Mouse (Mus musculus): ENCODE data around the gene Ddx28. TPM values are rescaled to one million over a fixed set of nuclear protein-coding genes. Genes with fewer than 3 reads are reported as not detected.

The Ddx28 gene
- total RNA-seq (2021), result 10 to 100 TPM; 14.3 to 15.4 TPM
- long read RNA-seq, transcript Ddx28-201 (1 exons, 2,262 nt), result major isoform, 19 of 19 reads
- long read RNA-seq, partial matches to known transcripts, result 0 of 19 reads
- long read RNA-seq, other reads (novel, unspliced or antisense), result 0 of 19 reads

DNA sequence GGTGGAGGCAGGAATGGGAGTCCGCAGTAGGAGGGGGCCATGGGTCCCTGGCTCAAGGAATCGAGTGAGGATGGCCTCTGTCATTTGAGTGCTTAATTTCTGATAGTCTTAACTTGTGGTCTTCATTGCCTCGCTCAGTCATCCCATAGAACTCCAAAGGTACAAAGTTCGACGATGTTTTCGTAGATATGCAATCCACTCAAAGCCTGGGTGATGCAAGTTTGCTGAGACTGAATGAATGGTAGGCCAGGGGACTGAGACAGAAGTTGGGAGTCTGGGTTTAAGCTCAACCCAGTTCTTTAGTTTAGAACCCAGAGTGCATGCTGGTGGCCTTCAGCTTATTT lies at the start of gene Ddx28:
Ddx28 (minus strand) TSS at position 240 of the 344 bp plus-strand sequence.
- DNase-seq (ENCODE audit: low spot score in 2 of 2), result no peak

GRCm38 (mm10) chr8:106060521-106060920 lies 48.8 kb upstream of the Ddx28 start:
- no peak for DNase-seq (ENCODE audit: low spot score in 2 of 2)

DNA sequence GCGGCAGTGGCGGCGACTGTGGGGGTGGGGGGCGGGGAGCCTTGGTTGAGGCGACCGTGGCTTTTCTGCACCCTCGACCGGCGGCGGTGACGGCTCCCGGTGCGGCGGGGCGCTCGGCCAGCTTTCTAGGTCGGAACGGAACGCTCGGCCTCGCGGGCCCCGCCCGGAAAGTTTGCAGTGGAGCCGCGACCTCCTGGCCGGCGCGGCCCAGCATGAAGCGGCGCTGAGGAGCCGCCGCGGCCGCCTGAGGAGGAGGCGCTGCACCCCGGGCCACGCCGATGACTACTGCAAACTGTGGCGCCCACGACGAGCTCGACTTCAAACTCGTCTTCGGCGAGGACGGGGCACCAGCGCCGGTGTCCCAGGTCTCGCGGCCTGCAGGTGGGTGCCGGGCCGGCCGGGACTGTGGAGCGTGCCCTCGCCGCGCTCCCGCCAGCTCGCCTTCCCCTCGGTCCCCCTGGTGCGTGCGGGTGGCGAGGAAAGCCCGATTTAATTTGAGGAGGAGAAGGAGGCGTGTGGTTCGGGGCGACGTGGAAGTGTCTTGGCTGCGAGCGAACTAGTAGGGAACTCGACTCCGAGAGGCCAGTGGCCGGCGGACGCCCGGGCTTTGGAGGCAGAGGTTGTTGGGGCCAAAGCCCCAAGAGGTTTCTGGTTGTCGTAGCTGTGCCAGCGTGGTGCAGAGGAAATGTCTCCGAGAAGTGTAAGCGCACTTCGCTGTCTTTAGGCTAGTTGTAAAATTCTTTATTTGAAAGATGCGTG lies 48.1 kb upstream of the Ddx28 start:
- DNase-seq (ENCODE audit: low spot score in 2 of 2), result peak in 1 of 2 experiments; percentile 32

DNA sequence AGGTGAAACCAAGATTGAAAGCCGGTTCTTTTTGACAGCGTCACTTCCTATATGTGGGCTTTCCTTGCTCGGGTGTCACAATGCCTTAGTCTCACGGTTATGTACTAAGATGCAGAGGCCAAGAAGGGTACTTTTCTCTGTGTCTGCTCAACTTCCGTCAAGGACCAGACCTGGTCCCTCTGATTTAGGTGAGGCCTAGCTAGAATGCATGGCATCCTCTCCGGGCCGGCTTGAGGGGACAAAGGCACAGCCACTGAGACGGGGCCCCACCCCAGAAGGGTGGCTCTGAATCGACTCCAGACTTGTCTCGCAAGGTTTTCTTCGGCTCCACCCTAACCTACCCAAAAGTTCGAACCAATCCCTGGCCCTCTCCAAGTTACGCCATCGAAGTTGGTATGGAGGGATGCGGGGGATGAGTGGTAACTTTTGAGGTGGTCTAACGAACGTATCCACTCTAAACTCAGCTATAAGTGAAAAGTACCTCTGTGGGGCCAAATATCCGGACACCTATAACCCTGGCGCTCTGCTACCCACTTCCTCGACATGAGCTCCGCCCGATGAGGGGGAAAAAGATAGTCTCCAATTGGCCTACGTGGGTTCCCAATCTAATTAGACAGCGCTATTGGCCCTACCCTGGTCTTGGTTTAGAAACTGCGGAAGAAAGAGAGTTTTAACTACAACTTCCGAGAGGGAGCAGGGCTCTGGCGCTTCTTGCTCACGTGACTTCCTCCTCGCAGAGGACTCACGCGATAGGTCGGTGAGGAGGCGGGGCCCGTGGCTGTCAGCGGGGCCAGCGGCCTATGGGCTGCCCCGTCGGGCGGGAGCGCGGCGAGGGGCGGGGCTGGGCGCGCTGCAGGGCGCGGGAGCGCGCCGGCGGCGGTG lies 47.3 kb upstream of the Ddx28 start, which contains the start of gene Nfatc3:
Nfatc3 (plus strand) TSS at position 110 of the 882 bp plus-strand sequence.
- DNase-seq (ENCODE audit: low spot score in 2 of 2), result peak; percentile 95 to 96

GRCm38 (mm10) chr8:106056455-106056982 lies 44.8 kb upstream of the Ddx28 start:
- no peak for DNase-seq (ENCODE audit: low spot score in 2 of 2)

- DNase-seq (ENCODE audit: low spot score in 2 of 2), result no peak
These were observed 43.4 kb upstream of the Ddx28 start for GRCm38 (mm10) chr8:106055038-106055437.

- DNase-seq (ENCODE audit: low spot score in 2 of 2), result no peak
These were observed 42.6 kb upstream of the Ddx28 start for GRCm38 (mm10) chr8:106054190-106054811.

DNA sequence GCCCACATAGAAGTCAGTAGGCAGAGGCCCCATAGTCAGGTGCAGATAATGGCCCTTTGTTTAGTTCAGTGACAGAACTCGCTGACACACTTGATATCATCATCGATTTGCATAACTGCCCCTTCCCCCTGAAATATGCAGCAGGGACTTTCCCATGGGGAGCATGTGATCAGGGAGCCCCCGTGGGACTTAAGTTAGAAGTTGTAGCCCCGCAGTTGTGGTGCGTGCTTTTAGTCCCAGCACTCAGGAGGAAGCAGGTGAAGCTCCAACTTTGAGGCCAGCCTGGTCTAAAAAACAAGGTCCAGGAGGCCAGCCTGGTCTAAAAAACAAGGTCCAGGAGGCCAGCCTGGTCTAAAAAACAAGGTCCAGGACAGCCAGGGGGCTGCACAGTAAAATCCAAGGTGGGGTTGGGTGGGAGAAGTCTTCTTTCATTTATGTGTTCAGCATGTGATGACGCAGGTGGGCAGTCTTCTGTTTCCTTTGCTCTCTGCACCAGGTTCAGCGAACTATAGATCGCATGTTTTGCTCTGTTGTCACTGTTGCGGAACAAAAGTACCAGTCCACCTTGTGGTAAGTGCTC lies 40.9 kb upstream of the Ddx28 start:
- no peak for DNase-seq (ENCODE audit: low spot score in 2 of 2)

DNA sequence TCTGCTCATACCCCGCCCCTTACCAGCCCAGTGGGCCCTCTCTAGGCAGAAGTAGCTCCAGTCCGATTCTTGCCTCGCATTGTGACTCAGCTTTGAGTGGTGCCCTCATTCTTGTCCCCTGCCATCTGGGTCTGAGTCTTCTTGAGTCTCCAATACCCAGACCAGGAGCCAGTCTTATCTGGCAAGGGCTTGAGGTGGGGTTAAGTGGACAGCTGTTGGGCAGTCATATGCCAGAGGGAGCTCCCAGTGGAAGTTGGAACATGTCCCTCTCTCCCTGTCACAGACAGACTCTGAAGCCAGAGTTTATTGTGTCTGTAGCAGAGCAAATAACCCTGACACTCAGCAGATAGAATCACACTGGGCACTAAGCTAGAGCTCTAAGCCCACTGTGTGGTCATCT lies 39.4 kb upstream of the Ddx28 start:
- no peak for DNase-seq (ENCODE audit: low spot score in 2 of 2)

DNA sequence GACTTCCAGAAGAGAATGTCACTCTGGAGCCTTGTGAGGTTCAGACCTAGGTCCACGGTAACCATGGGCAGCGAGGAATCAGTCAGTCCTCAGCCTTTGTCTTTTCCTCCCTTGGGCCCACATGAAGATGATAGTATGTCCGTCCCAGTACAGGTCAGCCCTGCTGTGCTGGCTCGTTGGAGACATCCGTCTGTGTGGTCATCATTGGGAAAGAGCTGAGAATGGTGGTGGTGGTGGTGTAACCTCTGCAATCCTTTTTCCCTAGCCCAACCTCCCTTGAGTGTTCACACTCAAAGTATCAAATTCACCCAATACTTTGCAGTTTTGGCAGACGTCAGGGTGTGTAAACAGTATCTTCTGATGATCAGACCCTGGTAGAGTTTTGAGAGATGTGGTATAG lies 38.2 kb upstream of the Ddx28 start:
- DNase-seq (ENCODE audit: low spot score in 2 of 2), result no peak

DNA sequence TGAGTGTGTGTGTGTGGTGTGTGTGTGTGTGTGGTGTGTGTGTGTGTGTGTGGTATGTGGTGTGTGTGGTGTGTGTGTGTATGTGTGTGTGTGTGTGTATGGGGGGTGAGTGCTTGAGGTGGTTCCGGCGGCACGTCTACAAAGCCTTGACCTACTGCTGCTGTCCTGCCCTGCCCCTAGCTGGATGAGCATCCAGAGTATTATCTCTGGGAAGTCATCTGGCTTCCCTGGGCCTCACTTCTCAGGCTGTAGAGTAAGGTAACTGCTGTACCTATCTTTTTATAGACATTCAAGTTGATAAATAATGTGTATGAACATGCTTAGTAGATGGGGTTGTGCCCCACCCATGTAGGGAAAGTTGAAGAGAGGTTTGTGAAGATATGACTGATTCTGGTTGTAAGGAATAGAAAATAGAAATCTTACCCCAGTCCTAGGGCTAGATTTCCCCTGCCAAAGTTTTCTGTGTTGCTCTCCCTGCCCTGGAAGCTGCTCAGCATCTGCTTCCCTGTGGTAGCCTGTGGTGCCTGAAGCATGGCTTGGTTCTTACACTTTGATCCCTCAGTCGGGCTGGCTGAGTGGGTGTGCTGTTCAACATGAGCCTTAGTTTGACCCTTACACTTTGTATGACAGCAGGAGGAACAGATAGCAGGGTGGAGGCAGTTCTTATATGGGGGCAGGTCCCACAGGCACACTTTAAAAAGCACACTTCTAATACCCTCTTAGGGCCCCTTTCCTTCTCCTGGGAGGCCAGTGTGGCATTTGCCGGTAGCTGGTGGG lies 36.4 kb upstream of the Ddx28 start:
- no peak for DNase-seq (ENCODE audit: low spot score in 2 of 2)

DNA sequence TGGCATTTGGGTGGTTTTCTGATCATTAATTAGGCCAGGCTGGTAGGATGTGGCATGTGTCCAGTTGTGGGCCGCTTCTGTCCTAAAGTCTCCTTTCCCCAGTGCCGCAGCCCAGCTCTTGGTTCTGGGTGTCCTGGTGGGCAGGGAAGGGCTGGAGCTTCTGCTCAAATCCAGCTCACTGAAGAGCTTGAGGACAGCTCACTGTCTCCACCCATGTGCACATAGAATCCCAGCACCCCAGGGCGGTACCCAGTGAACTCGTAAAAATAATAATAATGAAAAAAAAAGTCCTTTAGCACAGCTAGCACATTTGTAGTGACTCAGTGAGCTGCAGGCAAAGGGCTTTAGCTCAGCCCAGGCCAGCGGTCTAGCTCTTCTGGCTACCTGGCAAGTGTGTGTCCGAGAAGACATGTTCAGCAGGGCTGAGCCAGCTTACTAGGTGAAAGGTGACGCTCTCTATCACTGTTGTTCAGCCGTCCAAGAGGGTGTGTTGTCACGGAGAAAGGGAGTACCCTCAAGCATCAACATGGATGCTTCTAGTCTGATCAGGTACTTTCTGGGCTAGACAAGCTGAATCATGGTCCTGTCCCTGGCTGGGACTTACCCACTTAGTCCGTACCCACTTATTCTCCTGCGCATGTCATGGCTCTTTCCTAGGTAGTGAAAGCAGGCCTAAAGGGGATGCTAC lies 35.3 kb upstream of the Ddx28 start:
- no peak for DNase-seq (ENCODE audit: low spot score in 2 of 2)

DNA sequence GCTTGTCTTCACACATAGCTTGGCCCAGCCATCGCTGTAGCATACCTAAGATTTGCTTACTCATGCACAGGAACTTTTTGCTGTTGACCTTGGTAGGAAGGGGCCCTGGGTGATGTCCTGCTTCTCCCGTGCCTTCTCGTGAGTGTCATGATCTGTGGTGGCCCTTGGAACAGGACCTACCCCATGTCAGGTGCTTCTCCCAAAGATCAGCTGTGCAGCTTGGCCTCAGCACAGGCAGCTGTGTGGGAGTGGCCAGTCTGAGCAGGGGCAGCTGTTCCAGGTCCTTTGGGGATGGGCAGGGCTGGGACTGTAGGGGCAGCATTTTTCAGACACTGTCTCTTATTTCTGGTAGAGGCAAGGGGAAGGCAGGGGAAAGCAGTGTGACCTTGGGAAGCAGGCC lies 32.5 kb upstream of the Ddx28 start:
- no peak for DNase-seq (ENCODE audit: low spot score in 2 of 2)

GRCm38 (mm10) chr8:106043055-106043454 lies 31.4 kb upstream of the Ddx28 start:
- no peak for DNase-seq (ENCODE audit: low spot score in 2 of 2)

- DNase-seq (ENCODE audit: low spot score in 2 of 2), result no peak
These were observed 28.5 kb upstream of the Ddx28 start for GRCm38 (mm10) chr8:106040218-106040617.

DNA sequence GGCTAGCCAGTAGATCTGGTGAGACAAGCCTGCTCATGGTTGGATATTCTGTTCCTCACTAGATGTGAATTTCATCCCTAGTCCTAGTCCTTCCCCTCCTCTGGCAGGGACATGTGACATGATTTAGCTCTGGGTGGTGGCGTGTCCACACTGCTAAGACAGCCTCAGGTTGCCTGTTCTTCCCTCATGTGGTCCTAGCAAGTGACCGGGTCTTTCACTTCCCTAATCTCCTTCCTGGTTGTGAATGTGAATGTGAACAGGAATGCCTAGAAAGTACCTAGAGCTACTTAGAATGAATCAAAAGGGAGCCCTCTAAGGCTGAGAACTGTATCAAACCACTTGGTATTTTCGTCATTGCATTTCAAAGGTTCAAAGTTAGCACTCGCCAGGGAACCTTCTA lies 27.9 kb upstream of the Ddx28 start:
- DNase-seq (ENCODE audit: low spot score in 2 of 2), result no peak

GRCm38 (mm10) chr8:106038721-106039120 lies 27.0 kb upstream of the Ddx28 start:
- DNase-seq (ENCODE audit: low spot score in 2 of 2), result no peak

GRCm38 (mm10) chr8:106022483-106022882 lies 10.8 kb upstream of the Ddx28 start:
- peak; percentile 53 to 89 for DNase-seq (ENCODE audit: low spot score in 2 of 2)

- DNase-seq (ENCODE audit: low spot score in 2 of 2), result no peak
These were observed 6.4 kb upstream of the Ddx28 start for GRCm38 (mm10) chr8:106018039-106018438.

GRCm38 (mm10) chr8:106017130-106017529 lies 5.4 kb upstream of the Ddx28 start:
- no peak for DNase-seq (ENCODE audit: low spot score in 2 of 2)
